Mouse (Mus musculus) forebrain, embryonic 10.5 days (tissue): ENCODE results near the gene Btbd19. TPM values are rescaled to one million over a fixed set of nuclear protein-coding genes. Genes with fewer than 3 reads are reported as not detected.
A peak's percentile ranks its signal among the peaks of the same experiment; 100 is the strongest.

Experiments used
- DNase-seq: peaks from one replicate; pipeline ENCODE4 v3.0.0-alpha.2; 2017; ENCODE audit warnings: low spot score; ENCODE audit errors: extremely low spot score
- H3K27ac ChIP-seq: fragments of 300-500 bp; sonication (generic); 2 replicates; pipeline ENCODE4 v1.5.1; 2016; ENCODE audit warnings: mild to moderate bottlenecking
- H3K27me3 ChIP-seq: fragments of 300-500 bp; sonication (generic); 2 replicates; pipeline ENCODE4 v1.6.1; 2016; ENCODE audit warnings: mild to moderate bottlenecking; ENCODE audit not compliant: poor library complexity, severe bottlenecking
- H3K36me3 ChIP-seq: fragments of 300-500 bp; sonication (generic); replicated peaks from 2 replicates; pipeline ENCODE4 v1.6.1; 2016; ENCODE audit warnings: mild to moderate bottlenecking, moderate library complexity
- H3K4me1 ChIP-seq: fragments of 300-500 bp; sonication (generic); 2 replicates; pipeline ENCODE4 v1.6.1; 2016
- H3K4me3 ChIP-seq: fragments of 300-500 bp; sonication (generic); 2 replicates; pipeline ENCODE4 v1.5.1; 2016; ENCODE audit warnings: mild to moderate bottlenecking, moderate library complexity
- H3K9me3 ChIP-seq: fragments of 300-500 bp; sonication (generic); 2 replicates; pipeline ENCODE4 v1.6.1; 2016; ENCODE audit warnings: mild to moderate bottlenecking, moderate library complexity
- WGBS: fragments of 180-500 bp; shearing (Covaris S2); methylation state at CpG from one replicate; pipeline ENCODE4 v1.1.7; 2016; 5-methylcytosine and 5-hydroxymethylcytosine counted together
- polyA plus RNA-seq: library from polyadenylated mRNA; unstranded; fragments of >200 nt; fragmentation: Nextera tagmentation; extraction: Ambion mirVana; gene quantifications from 2 replicates; pipeline ENCODE4 v1.2.1, GENCODE M21; 2016

Btbd19 gene
- polyA plus RNA-seq, 1 experiment from 2014 or later = 5.3 TPM

DNA sequence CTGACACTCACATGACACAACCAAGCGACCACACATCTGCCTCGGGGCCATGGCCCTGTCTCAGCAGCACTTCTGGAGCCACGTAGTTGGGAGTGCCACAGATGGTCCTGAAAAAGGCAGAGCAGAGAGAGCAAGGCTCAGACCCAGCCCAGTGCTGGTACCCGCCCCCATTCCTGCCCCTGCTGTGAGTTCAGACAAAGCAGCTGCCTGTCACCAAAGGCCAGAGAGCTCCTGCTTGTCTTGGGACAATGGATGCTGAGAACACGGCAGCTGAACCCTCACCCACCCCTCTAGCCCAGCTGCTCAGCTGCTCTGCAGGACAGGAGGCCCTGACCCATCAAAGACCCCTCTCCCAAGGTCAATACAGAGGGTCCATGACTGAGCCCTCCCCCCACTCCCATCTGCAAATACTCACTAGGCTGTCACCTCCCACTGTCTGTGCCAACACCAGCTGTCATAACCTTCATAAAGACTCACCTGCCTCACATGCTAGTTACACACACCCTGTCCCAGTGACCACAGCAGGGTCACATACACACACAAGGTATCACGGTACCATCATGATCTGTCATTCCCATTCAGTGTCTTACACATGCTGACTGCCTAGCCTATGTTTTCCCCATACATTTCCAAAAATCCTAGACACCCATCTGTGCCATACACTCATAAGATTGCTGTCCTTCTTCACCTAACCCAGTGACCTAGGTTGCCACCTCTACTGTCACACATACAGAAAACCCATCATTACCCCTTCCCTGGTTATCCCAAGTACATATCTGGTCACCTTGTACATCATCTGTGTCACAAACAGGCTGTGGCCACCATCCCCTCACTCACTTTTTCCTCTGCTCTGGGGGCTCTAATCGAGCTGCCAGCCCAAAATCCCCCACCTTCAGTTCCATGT, 6.6 kb upstream of the Btbd19 start:
- Histone ChIP-seq H3K27me3 (peaks cover 67% of the 10 kb centered on the region), H3K9me3 (no peaks in the 10 kb centered on the region), H3K27ac (peak overlapping the region; percentile 86), H3K36me3 (peaks cover 29% of the 10 kb centered on the region), H3K4me1 (peaks cover 66% of the 10 kb centered on the region), H3K4me3 (peak overlapping the region; percentile 92)
- 8% methylated on average over 7 of the region's 7 CpGs for WGBS
- peak; percentile 80 for DNase-seq

DNA sequence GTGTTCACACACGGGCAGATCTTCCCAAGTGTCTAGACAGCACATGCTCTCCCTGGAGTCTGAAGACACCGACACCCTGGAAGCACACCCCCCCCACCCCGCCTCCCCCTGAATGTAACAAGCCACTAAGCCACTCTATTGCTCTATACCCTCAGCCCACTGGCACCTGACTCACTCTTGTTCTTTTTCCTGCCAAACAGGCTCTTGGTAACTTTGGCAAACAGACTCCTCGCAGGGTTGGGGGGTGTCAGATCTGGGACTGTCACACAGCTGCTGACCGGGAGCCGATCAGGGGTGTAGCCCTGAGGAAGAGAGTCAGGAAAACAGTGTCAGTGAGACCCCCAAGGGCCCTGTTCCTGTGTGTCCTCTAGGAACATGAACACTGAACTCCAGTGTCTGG, 5.7 kb upstream of the Btbd19 start:
- H3K4me1 ChIP-seq = peaks cover 70% of the 10 kb centered on the region
- H3K36me3 ChIP-seq = peaks cover 29% of the 10 kb centered on the region
- 65% methylated on average over 6 of the region's 6 CpGs for WGBS
- peaks cover 66% of the 10 kb centered on the region for H3K27me3 ChIP-seq
- peak overlapping the region; percentile 92 for H3K4me3 ChIP-seq
- no peak for DNase-seq
- H3K9me3 ChIP-seq = no peaks in the 10 kb centered on the region
- H3K27ac ChIP-seq = peak overlapping the region; percentile 86

DNA sequence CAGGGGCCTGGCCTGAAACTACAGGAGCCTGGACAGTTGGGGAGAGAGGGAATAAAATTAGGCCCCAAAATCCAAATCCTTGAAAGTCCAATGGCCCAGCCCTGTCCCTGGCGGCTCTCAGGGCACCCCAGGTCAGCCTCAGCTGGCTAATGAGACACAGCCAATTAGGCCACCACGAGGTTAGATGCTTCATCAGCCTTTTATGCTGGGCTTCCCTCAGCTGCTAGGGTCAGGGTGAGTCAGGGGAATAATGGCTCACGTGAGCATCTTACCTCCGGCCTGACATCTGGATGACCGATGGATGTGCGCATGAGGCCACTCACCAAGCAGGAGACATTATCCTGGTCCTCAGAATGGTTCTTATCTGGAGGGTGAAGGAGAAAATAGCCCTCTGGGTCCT, 5.3 kb upstream of the Btbd19 start:
- peaks cover 63% of the 10 kb centered on the region for H3K27me3 ChIP-seq
- H3K4me1 ChIP-seq = peaks cover 70% of the 10 kb centered on the region
- peak overlapping the region; percentile 92 for H3K4me3 ChIP-seq
- DNase-seq = no peak
- peaks cover 29% of the 10 kb centered on the region for H3K36me3 ChIP-seq
- 38% methylated on average over 6 of the region's 6 CpGs for WGBS
- peak overlapping the region; percentile 86 for H3K27ac ChIP-seq
- no peaks in the 10 kb centered on the region for H3K9me3 ChIP-seq

DNA sequence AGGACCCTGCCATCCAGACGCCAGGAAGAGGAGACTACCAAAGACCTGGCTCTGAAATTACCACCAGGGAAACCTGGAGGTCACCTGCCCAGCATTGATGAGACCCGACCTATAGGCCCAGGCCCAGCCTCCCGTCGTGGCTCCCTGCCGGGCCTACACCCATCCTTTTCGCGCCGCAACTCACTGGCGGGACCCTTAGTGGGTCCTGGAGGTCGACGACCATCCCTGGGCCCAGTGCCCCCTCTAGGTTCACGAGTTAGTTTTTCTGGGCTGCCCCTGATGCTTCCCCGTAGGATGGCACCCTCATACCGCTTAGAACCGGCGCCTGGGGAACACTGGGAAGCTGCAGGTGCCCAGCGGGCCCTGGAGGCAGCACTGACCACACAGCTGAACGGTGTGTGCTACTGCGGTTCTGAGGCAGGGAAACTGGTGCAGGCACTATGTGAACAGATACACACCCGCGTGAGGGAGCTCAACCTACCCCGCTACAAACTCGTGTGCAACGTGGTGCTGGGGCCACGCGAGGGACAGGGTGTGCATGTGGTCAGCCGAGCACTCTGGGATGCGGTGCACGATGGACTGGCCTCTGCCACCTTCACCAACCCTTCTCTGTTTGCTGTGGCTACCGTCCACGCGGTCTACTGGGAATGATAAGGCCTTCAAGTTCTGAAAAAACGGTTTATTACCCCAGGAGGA, 2.6 kb upstream of the Btbd19 start:
- DNase-seq = no peak
- H3K27ac ChIP-seq = no peak overlapping the region
- peaks cover 29% of the 10 kb centered on the region for H3K36me3 ChIP-seq
- H3K27me3 ChIP-seq = peaks cover 54% of the 10 kb centered on the region
- no peaks in the 10 kb centered on the region for H3K9me3 ChIP-seq
- peaks cover 65% of the 10 kb centered on the region for H3K4me1 ChIP-seq
- WGBS = 92% methylated on average over 33 of the region's 33 CpGs
- no peak overlapping the region for H3K4me3 ChIP-seq

DNA sequence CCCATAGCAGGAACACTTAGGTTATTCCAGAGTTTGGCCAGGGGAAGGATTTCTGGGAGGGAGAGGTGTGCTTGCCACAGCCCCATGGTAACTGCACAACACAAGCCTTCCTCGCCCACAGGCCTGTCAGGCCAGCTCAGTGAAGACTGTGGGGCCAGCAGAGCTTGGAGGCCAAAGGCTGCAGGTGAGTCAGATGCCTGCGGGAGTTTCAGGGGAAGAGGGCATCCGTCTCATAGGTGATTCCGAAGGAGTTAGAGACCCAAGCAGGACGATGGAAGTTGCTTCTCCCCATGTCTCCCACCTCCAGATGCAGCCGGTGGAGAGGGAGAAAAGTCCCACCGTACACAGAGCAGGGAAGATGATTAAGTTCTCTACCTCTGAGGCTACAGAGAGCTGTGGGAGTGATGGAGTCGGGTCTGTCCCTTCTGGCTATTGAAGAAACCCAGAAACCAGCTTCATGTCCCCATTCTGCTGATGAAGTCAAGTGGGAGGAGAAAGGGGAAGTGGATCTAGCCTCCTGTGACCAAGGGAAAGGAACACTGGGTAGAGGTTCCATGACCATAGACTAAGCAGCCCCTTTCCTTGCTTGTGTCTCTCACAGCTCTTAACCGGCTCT, 1.3 kb upstream of the Btbd19 start, which contains the start of gene Tctex1d4:
Gene Tctex1d4 (plus strand): TSS at position 120 of the 616 bp plus-strand sequence.
- WGBS = 87% methylated on average over 9 of the region's 9 CpGs
- Histone ChIP-seq H3K27ac (peak within 1 kb of the TSS; percentile 84), H3K36me3 (peaks cover 29% of the 10 kb centered on the region), H3K27me3 (peaks cover 41% of the 10 kb centered on the region), H3K4me3 (peak within 1 kb of the TSS; percentile 10; the same call in 1 of the 2 replicates), H3K9me3 (no peaks in the 10 kb centered on the region), H3K4me1 (peaks cover 57% of the 10 kb centered on the region)
- no peak for DNase-seq

DNA sequence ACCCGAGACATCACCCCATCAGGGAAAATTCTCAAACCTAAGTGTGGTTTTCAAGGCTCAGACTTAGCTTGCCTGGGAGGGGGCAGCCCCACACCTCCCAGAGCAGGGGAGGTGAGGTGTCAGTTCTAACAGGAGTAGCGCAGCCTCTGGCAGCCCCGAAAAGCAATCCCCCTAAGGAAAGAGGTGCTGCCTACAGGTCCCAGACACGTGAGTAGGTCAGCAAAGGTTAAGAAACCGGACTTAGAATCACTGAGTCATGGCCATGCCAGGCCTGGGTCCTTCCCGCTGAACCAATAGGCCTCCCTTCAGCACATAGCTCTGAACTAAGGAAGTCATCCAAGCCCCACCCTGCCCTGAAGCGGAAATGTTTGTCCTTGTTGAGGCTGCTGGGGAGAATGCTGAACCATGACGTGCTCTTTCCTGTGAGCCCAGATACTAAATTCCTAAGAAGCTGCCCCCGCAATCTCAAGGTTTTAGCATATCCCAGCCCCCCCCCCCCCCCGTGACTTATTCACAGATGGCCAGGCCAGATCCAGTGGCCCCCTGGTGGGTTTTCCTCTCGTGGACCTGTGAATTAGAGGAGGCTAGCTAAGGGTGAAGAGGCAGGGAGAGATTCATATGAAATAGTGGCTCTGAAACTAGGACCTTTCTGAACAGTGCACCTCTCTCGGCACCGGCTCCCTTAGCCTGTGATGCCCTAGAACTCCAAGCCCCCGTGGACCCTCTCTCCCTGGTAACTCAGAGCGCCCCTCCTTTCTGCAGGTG, 567 bp upstream of the Btbd19 start:
- peaks cover 34% of the 10 kb centered on the region for H3K27me3 ChIP-seq
- peaks cover 29% of the 10 kb centered on the region for H3K36me3 ChIP-seq
- 51% methylated on average over 15 of the region's 15 CpGs for WGBS
- H3K27ac ChIP-seq = peak overlapping the region; percentile 84
- peak overlapping the region; percentile 10; the same call in 1 of the 2 replicates for H3K4me3 ChIP-seq
- H3K4me1 ChIP-seq = peaks cover 56% of the 10 kb centered on the region
- no peaks in the 10 kb centered on the region for H3K9me3 ChIP-seq
- DNase-seq = no peak

DNA sequence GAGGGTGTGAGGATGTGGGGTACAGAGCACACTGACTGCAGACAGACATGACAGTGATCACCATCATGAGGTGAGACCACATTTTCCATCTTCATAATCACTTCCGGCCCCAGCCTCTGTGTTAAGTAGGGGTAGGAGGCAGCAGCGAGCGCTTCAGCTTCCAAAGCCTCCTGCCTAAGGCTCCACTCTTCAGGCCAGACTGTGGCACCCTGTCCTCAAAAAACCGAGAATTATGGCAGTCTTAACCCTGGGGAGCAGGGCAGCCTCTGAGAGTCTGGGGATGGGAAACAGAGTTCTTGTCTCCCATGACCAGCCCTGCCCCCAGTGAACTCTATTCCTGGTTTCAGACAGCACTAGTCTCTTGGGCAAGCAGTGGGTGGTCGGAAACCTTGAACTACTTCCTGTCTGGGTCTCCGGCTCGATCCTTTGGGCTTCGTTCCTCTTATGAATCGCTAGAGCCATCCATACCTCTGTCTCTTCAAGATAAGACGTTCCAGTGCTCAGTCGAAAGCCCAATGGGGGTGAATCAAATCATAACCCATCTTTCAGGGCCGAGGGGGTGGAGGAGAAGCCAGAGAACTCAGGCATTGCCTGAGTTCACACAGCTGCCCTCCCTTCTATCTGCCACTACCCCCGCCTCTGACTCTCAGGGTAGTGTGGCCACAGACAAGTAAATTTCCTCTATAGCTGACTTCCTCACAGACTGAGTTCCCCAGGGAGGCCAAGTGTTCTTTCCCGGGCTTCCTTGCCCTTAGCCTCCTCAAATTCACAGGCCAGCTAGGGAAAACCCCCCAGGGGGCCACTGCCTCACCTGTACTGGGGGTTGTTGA, 792 bp downstream of the Btbd19 start:
- Histone ChIP-seq H3K27ac (peak overlapping the region; percentile 84), H3K36me3 (peaks cover 20% of the 10 kb centered on the region), H3K4me3 (peak overlapping the region; percentile 10; the same call in 1 of the 2 replicates), H3K4me1 (peaks cover 49% of the 10 kb centered on the region), H3K27me3 (peaks cover 20% of the 10 kb centered on the region), H3K9me3 (no peaks in the 10 kb centered on the region)
- WGBS = 78% methylated on average over 14 of the region's 14 CpGs
- DNase-seq = no peak

DNA sequence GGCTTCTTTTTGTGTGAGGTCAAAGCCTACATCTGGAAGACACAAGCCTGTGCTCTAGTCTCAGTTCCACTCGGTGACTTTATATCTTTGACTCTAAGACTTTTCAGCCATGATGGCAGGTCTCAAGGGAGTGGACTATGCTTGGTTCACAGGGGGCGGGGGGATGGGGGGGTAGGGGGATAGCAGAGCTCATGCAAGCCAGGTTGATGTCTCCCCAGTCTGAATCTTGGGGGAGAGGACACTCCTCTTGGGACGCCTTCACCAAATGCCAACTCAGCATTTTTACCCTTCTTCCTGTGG, 1.4 kb downstream of the Btbd19 start:
- Histone ChIP-seq H3K36me3 (peaks cover 15% of the 10 kb centered on the region), H3K4me1 (peaks cover 51% of the 10 kb centered on the region), H3K4me3 (no peak overlapping the region), H3K27me3 (peaks cover 16% of the 10 kb centered on the region), H3K27ac (peak overlapping the region; percentile 84), H3K9me3 (no peaks in the 10 kb centered on the region)
- 86% methylated on average over 3 of the region's 3 CpGs for WGBS
- no peak for DNase-seq

DNA sequence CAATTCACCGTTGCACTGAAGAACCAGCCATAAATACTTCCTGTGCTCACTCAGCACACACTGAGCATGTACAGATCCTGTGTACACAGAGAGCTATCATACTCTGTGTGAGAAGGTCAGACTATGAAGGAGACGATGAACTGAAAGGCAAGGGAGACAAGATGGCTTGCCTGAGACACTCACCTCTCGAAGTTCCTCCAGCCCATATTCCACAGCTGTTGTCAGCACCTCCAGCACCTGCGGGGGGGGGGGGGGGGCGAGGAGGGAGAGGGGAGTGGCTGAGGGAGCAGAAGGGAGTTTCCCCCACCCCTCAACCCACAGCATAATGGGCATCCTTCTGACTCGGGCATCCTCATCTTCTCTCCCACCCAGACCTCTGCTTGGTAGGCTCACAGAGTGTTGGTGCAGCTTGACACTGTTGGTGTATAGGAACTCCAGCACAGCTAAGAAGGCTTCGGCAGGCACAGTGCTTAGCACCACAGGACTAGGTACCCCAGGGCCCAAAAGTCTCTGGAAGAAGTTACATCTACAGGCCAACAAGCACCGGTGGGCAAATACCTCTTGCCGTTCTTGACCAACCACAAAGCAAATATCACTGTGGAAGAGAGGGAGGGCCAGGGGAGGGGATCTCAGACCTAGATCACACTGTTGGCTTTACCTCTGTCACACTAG, 1.8 kb downstream of the Btbd19 start:
- DNase-seq = no peak
- Histone ChIP-seq H3K4me1 (peaks cover 51% of the 10 kb centered on the region), H3K27ac (no peak overlapping the region), H3K27me3 (peaks cover 11% of the 10 kb centered on the region; the same call in 1 of the 2 replicates), H3K4me3 (no peak overlapping the region), H3K36me3 (peaks cover 10% of the 10 kb centered on the region), H3K9me3 (no peaks in the 10 kb centered on the region)
- WGBS = 87% methylated on average over 8 of the region's 9 CpGs

DNA sequence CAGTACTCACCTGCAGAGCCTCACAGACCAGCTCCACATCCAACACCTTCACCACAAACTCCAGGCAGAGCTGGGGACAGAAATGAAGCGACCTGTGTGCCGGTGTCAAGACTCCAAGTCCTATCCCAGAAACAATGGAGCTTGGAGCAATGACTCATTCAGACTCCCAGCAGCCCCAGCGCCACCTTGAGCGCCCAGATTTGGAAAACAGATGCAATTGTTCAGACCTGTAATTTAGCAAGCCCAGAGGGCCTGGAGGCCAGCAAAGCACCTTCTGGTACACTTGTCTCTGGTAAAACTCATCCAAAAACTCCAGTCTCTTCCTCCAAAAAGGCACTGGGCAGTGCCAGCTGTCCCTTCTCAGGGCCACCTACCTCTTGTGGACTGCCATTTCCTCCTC, 3.3 kb downstream of the Btbd19 start:
- 95% methylated on average over 4 of the region's 4 CpGs for WGBS
- Histone ChIP-seq H3K4me3 (no peak overlapping the region), H3K36me3 (no peaks in the 10 kb centered on the region; the same call in 1 of the 2 replicates), H3K27me3 (peaks cover 2% of the 10 kb centered on the region; the same call in 1 of the 2 replicates), H3K9me3 (no peaks in the 10 kb centered on the region), H3K27ac (no peak overlapping the region), H3K4me1 (peaks cover 51% of the 10 kb centered on the region)
- no peak for DNase-seq
